8 mouse cellular contexts compared by ENCODE assay signal in genomic region chr5:129886271-129886670, GRCm38 (mm10). TPM values are rescaled to one million over a fixed set of nuclear protein-coding genes. Genes with fewer than 3 reads are reported as not detected.
DNase-seq lines count a peak whose midpoint lies in the region; ATAC-seq and TF ChIP-seq lines count a peak whose summit lies in the region.

No protein-coding gene starts in this region.

- H3K36me3 ChIP-seq in hindbrain, postnatal 0 days (ENCODE audit: insufficient read depth, low read length), result peaks cover 12% of the 10 kb centered on the region
- H3K36me3 ChIP-seq in midbrain, embryonic 15.5 days (replicated peaks), result peaks cover 10% of the 10 kb centered on the region; the same call in 1 of the 2 replicates

- no peaks in the 10 kb centered on the region for H3K27me3 ChIP-seq in hindbrain, postnatal 0 days (ENCODE audit: insufficient read depth, low read length)
- no peaks in the 10 kb centered on the region for H3K27me3 ChIP-seq in midbrain, embryonic 15.5 days (replicated peaks)

- peak overlapping the region; percentile 86 for H3K9ac ChIP-seq in hindbrain, postnatal 0 days (replicated peaks; ENCODE audit: low read length)
- peak overlapping the region; percentile 94 for H3K9ac ChIP-seq in midbrain, embryonic 15.5 days

- no peak for ATAC-seq in hindbrain, postnatal 0 days
- no peak for ATAC-seq in midbrain, embryonic 15.5 days (replicated peaks)

- H3K9me3 ChIP-seq in hindbrain, postnatal 0 days (ENCODE audit: low read length), result no peaks in the 10 kb centered on the region
- H3K9me3 ChIP-seq in midbrain, embryonic 15.5 days, result no peaks in the 10 kb centered on the region

- H3K4me2 ChIP-seq in hindbrain, postnatal 0 days (ENCODE audit: low read depth, low read length), result peak overlapping the region; percentile 85
- peak overlapping the region; percentile 56 for H3K4me2 ChIP-seq in midbrain, embryonic 15.5 days

- DNase-seq in adrenal gland, adult (ENCODE audit: inconsistent age in 2 of 2, low spot score in 1 of 2), result peak; percentile 71 to 87
- no peak for DNase-seq in adrenal gland, postnatal 4 days (ENCODE audit: low spot score in 2 of 2)
- DNase-seq in thymus, postnatal 0 days (ENCODE audit: low spot score), result peak; percentile 12
- DNase-seq in thymus, postnatal 4 days, result no peak
- DNase-seq in hindbrain, postnatal 0 days (ENCODE audit: low spot score), result no peak
- no peak for DNase-seq in natural killer cell, adult 2 months (ENCODE audit: low spot score in 2 of 2)
- no peak for DNase-seq in cerebellum, postnatal 36 days

- H3K27ac ChIP-seq in hindbrain, postnatal 0 days, result peak overlapping the region; percentile 96; the same call in 1 of the 2 replicates
- peak overlapping the region; percentile 93; the same call in 1 of the 2 replicates for H3K27ac ChIP-seq in midbrain, embryonic 15.5 days

- H3K4me3 ChIP-seq in hindbrain, postnatal 0 days (ENCODE audit: low read length), result peak overlapping the region; percentile 83
- H3K4me3 ChIP-seq in midbrain, embryonic 15.5 days, result peak overlapping the region; percentile 95

- TF ChIP-seq CTCF in hindbrain, postnatal 0 days (IDR thresholded peaks at IDR 0.05; ENCODE audit: low read depth), result no peak

- WGBS in hindbrain, postnatal 0 days, result 37% methylated on average over 10 of the region's 10 CpGs
- WGBS in midbrain, embryonic 15.5 days, result 52% methylated on average over 10 of the region's 10 CpGs

- H3K4me1 ChIP-seq in hindbrain, postnatal 0 days (ENCODE audit: insufficient read depth, low read length), result peaks cover 4% of the 10 kb centered on the region; the same call in 1 of the 2 replicates
- peaks cover 29% of the 10 kb centered on the region for H3K4me1 ChIP-seq in midbrain, embryonic 15.5 days

RNA-seq across cellular contexts. Expression of gene Chchd2, which starts 1.0 kb away (rescaled TPM):
- total RNA-seq in adrenal gland, postnatal 4 days (2021), result 100 to 1,000 TPM; 579 to 625 TPM
- 906 and 1,002 TPM in 2 replicates for polyA plus RNA-seq in thymus, postnatal 0 days (2015; fragmentation: Nextera tagmentation; extraction: Ambion mirVana)
- total RNA-seq in hindbrain, postnatal 0 days (2014; rRNA removed), result 1,207 and 1,381 TPM in 2 replicates
- polyA plus RNA-seq in hindbrain, postnatal 0 days (2015; fragmentation: Nextera tagmentation; extraction: Ambion mirVana), result 877 TPM in 2 replicates
- polyA plus RNA-seq in midbrain, embryonic 15.5 days (2015; fragmentation: Nextera tagmentation; extraction: Ambion mirVana), result 674 and 719 TPM in 2 replicates

RNA-seq across cellular contexts. Expression of gene Zbed5, which starts 9.3 kb away (rescaled TPM):
- 1 to 10 TPM; 2.9 to 3.1 TPM for total RNA-seq in adrenal gland, postnatal 4 days (2021)
- polyA plus RNA-seq in thymus, postnatal 0 days (2015; fragmentation: Nextera tagmentation; extraction: Ambion mirVana), result 1.9 and 2.6 TPM in 2 replicates
- total RNA-seq in hindbrain, postnatal 0 days (2014; rRNA removed), result 9.6 and 10.4 TPM in 2 replicates
- 7.4 and 7.9 TPM in 2 replicates for polyA plus RNA-seq in hindbrain, postnatal 0 days (2015; fragmentation: Nextera tagmentation; extraction: Ambion mirVana)
- polyA plus RNA-seq in midbrain, embryonic 15.5 days (2015; fragmentation: Nextera tagmentation; extraction: Ambion mirVana), result 16.6 and 17.3 TPM in 2 replicates

RNA-seq across cellular contexts. Expression of gene Phkg1, which starts 12.1 kb away (rescaled TPM):
- total RNA-seq in adrenal gland, postnatal 4 days (2021), result 1 to 10 TPM; 3.7 to 4.2 TPM
- 0.08 and 0.14 TPM in 2 replicates for polyA plus RNA-seq in thymus, postnatal 0 days (2015; fragmentation: Nextera tagmentation; extraction: Ambion mirVana)
- total RNA-seq in hindbrain, postnatal 0 days (2014; rRNA removed), result 2.0 and 3.6 TPM in 2 replicates
- 1.7 and 3.3 TPM in 2 replicates for polyA plus RNA-seq in hindbrain, postnatal 0 days (2015; fragmentation: Nextera tagmentation; extraction: Ambion mirVana)
- 0.40 and 0.56 TPM in 2 replicates for polyA plus RNA-seq in midbrain, embryonic 15.5 days (2015; fragmentation: Nextera tagmentation; extraction: Ambion mirVana)

RNA-seq across cellular contexts. Expression of gene Nupr1l, which starts 22.1 kb away (rescaled TPM):
- total RNA-seq in adrenal gland, postnatal 4 days (2021), result 1 to 10 TPM; 4.8 to 5.5 TPM
- 2.2 TPM in 2 replicates for polyA plus RNA-seq in thymus, postnatal 0 days (2015; fragmentation: Nextera tagmentation; extraction: Ambion mirVana)
- 3.5 and 4.1 TPM in 2 replicates for total RNA-seq in hindbrain, postnatal 0 days (2014; rRNA removed)
- 6.0 and 6.1 TPM in 2 replicates for polyA plus RNA-seq in hindbrain, postnatal 0 days (2015; fragmentation: Nextera tagmentation; extraction: Ambion mirVana)
- polyA plus RNA-seq in midbrain, embryonic 15.5 days (2015; fragmentation: Nextera tagmentation; extraction: Ambion mirVana), result 3.9 and 5.9 TPM in 2 replicates

RNA-seq across cellular contexts. Expression of gene Sumf2, which starts 39.5 kb away (rescaled TPM):
- total RNA-seq in adrenal gland, postnatal 4 days (2021), result 10 to 100 TPM; 55.9 to 57.4 TPM
- 30.1 and 33.5 TPM in 2 replicates for polyA plus RNA-seq in thymus, postnatal 0 days (2015; fragmentation: Nextera tagmentation; extraction: Ambion mirVana)
- total RNA-seq in hindbrain, postnatal 0 days (2014; rRNA removed), result 21.8 and 23.2 TPM in 2 replicates
- 25.2 and 29.4 TPM in 2 replicates for polyA plus RNA-seq in hindbrain, postnatal 0 days (2015; fragmentation: Nextera tagmentation; extraction: Ambion mirVana)
- polyA plus RNA-seq in midbrain, embryonic 15.5 days (2015; fragmentation: Nextera tagmentation; extraction: Ambion mirVana), result 23.1 and 28.4 TPM in 2 replicates

Comparison
In these comparisons a context has a peak if more than half of its experiments do, and no peak if none do; other contexts are left out.
1. DNase-seq: peak in adrenal gland, adult (2 of 2) and thymus, postnatal 0 days (single experiment); none in adrenal gland, postnatal 4 days (0 of 2), thymus, postnatal 4 days (single experiment), hindbrain, postnatal 0 days (single experiment), natural killer cell, adult 2 months (0 of 2) and cerebellum, postnatal 36 days (0 of 2).